Mouse (Mus musculus) spleen, postnatal 4 days (tissue): ENCODE results near the gene Gemin8.

ENCODE experiments used
- DNase-seq, 2 experiments: peaks; one replicate each; pipeline ENCODE4 v3.0.0; 2022; ENCODE audit warnings: low spot score in 2 of 2

Gemin8 gene

DNA sequence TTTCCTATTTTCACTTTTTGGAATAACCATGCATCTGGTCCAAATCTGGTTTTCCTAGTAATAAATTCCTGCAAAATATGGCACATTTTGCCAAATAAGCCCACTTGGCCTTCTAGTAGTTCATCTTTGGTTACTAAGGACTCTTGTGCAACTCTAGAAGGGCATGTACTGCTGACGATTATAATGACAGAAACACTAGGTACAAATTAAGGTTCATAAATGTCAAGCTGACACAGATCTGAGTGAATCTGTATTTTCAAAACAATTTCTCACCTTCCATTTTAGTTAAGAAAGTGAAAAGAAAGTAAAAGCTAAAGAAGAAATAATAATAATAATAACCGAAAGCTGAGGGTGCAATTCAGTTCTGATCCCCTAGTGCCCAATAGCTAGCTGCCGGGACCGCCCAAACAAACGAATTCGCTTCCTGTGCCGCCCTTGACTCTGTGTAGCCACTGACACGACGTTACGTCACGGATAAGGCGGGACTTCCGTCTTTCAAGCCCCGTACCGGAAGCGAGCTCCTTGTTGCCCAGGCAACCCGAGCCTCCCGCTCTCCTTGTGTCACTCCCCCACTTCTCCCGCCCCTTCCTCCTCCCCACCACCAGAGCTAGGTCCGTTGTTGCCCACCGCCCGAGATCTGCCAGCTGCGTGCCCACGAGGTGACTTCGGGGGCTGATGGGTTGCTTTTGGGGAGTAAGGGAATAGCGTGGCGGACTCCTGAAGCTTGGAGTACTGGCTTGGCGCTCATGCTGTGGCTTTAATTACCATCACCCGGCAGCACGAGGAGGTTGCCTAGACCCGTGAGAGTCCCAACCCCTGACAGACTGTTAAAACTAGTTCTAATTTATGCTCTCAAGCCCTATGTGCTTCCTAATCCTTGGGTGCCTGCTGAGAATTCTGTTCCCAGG, at the start of gene Gemin8:
TSS of gene Gemin8 (plus strand) at position 563 of the 908 bp plus-strand sequence.
- peak; percentile 89 to 92 for DNase-seq

DNA sequence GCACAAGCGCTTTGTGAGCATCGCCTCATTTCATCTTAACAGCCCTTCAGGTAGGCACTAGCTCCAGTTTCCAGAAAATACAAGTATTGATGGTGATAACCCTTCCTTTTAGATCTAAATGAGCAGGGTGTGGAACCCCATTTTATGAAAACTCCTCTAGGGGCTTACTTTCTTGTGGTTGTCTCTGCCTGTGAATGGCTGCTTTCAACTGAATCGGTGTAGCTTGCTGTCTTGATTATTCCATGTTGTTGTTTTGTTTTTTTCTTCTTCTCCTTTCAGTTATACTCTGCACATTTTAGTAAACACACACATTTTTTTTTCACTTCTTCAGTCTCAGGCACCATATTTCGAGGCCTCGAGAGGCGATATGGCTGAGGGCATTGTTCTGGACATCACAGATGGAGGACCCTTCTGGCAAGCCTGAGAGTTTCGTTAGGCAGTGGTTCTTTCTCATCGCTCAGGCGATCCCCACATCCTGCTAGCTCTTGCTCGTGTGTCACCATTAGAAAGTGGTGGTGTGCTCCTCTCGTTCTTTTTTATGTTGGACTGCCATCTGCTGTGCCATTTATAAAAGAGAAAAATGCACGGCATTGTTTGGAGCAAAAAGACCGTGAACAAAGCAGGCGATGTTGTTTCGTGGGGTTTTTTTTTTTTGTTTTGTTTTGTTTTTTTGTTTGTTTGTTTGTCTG, 23.0 kb upstream of the Gemin8 start:
- DNase-seq, result no peak

GRCm38 (mm10) chrX:166162773-166163172, 7.5 kb upstream of the Gemin8 start:
- DNase-seq, result no peak

DNA sequence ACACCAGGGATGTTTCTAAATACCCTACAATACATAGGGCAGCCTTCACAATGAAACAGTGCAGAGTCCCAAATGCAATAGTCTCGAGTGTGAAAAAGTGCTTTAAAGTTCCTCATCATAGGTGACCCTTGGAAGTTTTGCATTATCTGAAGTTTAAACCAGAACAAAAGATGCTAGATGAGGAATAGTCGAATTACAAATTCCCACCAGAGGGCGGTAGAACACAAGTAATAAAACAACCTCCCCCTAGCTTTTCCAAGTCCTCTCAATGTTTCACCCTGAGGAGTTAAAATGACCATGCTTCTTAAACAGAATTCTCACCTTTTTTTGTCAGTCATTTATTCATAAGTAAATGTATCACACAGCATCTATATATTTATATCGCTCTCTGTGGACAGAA, 2.9 kb upstream of the Gemin8 start:
- peak in 1 of 2 experiments; percentile 13 for DNase-seq

GRCm38 (mm10) chrX:166167923-166168322, 2.3 kb upstream of the Gemin8 start:
- no peak for DNase-seq

DNA sequence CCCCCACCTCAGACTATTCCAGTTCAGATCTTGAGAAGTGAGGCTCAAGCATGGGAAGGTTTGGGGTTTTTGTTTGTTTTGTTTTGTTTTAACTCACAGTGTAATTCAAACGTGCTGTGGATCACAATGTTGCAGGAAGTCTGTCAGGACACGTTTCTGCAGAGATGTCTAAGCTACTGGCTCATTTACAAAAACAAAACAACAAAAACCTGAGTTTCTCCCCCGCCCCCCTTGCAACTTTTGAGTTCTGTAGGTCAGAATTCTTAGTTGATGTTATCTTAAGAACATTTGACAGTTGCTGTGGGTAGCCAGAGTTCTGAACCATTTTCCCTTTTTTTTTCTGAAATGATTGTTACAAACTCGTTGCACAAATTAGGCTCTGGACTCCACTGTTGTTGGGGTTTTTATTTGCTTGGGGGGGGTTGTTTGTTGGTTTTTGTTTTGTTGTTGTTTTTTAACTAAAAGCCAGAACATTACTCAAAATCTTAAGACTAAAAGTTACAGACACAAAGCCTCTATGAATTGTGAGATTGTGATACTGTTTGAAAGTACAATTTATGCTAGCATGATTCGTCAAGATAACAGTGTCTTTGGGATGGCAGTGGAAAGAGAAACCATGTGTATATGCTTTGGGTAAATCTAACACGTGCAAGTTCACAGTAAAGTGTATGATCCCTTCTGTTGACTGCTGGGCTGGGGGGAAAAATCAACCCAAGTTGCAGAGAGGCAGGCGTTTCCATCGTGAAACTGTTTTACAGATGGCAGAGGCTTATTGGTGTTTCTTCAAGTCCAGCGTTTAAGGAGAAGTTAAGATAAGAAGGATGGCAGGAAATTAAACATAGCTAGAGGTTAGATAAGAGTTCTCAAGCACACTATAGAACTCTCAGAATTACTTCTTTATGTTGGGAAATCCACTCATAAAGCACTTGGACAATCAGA, 815 bp downstream of the Gemin8 start:
- DNase-seq, result no peak

DNA sequence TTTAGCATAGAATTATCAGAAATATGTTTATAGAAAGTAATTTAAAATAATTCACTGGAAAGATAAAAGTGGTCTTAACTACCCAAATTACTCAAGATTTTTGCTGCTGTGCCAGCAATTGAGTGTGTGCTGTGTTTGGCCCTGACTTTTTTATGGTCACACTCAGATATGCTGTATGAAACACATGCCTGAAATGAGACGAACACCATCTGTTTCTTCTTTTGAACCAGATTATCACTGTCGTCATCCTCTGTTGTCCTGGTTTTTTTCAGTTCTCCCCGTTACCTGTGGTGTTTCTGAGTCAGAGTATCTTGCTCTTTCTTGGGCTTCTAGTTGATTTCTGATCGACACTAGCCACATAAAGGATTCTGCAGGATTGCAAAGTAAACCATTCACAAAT, 1.8 kb downstream of the Gemin8 start:
- DNase-seq, result no peak

- no peak for DNase-seq
Observed at GRCm38 (mm10) chrX:166172661-166173060, 2.4 kb downstream of the Gemin8 start.

- DNase-seq, result no peak
Observed at GRCm38 (mm10) chrX:166173796-166174195, 3.5 kb downstream of the Gemin8 start.

- no peak for DNase-seq
Observed at GRCm38 (mm10) chrX:166177929-166178328, 7.7 kb downstream of the Gemin8 start.

- no peak for DNase-seq
Observed at GRCm38 (mm10) chrX:166183094-166183493, 12.8 kb downstream of the Gemin8 start.

DNA sequence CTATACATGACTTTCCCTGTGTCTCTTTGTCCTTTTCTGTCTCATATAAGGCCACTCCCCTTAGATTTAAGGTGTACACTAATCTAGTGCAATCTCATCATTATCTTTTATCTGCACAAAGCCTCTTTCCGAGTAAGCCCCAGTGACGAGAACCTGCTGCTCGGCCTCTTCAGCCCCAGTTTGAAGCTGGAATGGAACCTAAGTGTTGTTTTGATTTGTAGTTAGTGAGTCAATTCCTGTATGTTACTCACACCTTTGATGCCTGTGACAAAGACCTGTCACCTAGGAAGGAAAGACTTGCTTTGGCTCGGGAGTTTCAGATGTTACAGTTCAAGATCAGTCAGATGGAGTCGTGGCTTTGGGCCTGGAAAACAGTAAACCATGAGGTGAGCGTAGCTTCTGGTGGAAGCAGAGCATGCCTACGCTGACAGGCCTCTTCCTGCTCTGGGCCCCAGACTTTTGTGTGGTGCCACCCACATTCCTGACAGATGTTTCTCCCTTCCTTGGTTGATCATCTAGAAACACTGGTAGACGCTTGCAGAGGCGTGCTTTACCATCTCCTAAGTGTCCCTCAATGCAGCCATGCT, 15.2 kb downstream of the Gemin8 start:
- no peak for DNase-seq

DNA sequence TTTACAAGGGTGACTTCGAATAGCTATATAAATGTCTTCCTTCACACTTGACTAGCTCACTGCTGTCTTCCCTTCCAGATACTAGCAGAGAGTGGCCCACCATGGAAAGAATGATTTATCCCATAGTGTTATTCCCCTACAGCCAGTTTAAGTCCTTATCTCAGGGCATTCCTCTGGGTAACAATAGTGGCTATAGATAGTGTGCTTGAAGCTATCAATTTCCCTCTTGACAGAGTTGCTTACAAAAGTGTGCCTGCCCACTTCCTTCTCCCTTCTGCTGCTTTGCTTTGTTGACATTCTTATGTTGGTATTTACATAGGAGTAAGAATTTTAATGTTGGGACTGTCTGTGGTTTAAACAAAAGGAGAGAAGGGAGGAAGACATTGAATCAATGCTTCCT, 17.5 kb downstream of the Gemin8 start:
- no peak for DNase-seq

DNA sequence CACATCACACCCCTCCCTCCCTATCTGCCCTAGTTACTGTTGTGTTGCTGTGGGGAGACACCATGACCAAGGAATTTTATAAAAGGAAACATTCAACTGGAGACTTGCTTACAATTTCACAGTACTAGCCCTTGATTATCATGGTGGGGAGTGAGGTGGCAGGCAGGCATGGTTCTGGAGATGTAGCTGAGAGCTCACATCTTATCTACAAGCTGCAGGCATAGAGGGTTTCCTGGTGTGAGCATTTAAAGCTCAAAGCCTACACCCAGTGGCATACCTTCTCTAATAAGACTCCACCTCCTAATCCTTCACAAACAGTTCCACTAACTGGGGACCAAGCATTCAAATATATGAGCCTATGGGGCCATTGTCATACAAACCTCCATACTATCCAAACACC, 26.1 kb downstream of the Gemin8 start:
- DNase-seq, result no peak

DNA sequence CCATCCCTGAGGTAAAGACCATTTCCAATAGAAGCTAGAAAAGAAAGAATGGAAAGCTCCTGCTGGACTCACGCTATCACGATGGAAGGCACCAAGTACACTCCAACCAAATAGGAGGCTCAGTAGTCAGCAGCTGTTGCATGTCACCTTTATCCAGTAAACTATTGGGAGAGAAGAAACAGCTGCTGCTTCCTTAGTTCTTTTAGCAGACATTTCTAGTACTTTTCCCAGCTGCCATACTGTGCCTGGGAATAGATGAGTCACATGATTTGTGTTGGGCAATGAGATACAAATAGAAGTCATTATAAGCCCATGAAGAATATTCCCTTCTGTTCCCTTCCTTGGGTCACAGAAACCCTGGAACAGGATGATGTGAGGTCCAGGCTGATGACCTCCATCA, 28.0 kb downstream of the Gemin8 start:
- no peak for DNase-seq

GRCm38 (mm10) chrX:166199812-166200211, 29.6 kb downstream of the Gemin8 start:
- no peak for DNase-seq

DNA sequence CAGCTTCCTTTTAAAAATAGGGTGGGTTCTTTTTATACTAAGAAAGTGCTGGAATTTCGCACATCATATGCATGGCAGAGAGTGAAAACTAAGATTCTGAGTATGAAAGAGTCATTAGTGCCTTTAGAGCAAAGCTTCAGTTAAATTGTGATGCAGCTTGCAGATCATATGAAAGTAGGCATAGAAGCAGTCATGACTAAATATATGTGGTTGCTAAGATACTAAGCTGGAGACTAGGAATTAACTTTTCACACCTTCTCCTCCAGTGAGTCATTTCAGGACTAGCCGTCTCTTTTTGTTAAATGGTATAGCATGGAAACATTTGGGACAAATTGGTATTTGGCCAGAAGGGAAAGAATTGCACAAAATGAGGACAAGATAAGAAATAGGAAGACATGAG, 44.3 kb downstream of the Gemin8 start:
- DNase-seq, result no peak

GRCm38 (mm10) chrX:166216248-166216647, 46.0 kb downstream of the Gemin8 start:
- DNase-seq, result no peak

DNA sequence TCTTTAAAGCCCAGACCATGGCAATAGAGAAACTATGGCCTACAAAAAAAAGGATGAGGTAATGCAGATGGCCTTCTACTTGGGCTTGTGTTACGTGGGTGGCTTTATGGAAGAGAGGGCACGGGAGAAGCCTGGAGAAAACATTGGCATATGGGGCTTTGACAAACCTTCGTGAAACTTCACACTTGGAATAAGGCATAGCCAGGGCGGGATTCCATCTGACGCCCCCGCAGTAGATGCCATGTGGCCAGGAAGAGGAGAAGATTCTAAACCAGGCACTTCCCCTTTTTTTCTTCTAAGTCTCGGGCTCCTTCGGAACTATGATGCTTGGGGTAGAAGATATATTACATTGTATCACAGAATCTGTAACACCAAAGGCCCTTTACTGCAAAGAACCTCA, 46.5 kb downstream of the Gemin8 start:
- DNase-seq, result no peak

DNA sequence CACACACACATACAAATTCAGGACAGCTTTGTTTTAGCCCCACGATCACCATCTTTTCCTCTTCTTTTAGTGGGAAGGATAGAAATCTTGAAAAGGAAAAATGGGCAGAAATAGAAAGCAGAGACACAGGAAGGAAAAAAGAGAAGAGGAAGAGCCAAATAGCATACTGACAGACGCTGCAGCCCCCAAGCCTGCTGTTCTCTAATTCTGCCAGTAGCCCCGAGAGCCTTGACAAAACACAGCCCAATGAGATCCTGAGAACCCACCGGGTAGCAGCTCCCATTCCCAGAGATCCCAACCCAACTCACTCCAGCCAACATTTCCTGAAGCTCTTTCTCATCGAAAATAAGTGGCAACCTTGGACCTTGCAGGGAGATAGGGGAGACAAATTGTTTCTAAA, 49.1 kb downstream of the Gemin8 start:
- no peak for DNase-seq

- DNase-seq, result no peak
Observed at GRCm38 (mm10) chrX:166226856-166227255, 56.6 kb downstream of the Gemin8 start.

GRCm38 (mm10) chrX:166229750-166230149, 59.5 kb downstream of the Gemin8 start:
- no peak for DNase-seq
